Mouse (Mus musculus) heart, postnatal 0 days (tissue): Measurements from ENCODE around the gene Apol7a.
"Not testable (repeated sequence)": the region's sequence is repeated elsewhere in the genome, so short reads cannot be mapped to it uniquely, and the experiment has no call there.

Experiments used
- CTCF ChIP-seq: IDR thresholded peaks from 2 replicates; pipeline ENCODE4 v1.5.1; 2016; ENCODE audit warnings: antibody characterized with exemption, control low read depth, low read depth
- EP300 ChIP-seq: IDR thresholded peaks from 2 replicates; pipeline ENCODE4 v1.6.1; 2016; ENCODE audit warnings: antibody characterized with exemption, low read depth

GRCm38 (mm10) chr15:77428690-77429448, 30.0 kb upstream of the Apol7a start:
- not testable (repeated sequence) for TF ChIP-seq CTCF, EP300
